Mouse (Mus musculus) heart, postnatal 0 days (tissue): ENCODE results near the gene Kmt5c.

ENCODE experiments used
- CTCF ChIP-seq: IDR thresholded peaks from 2 replicates; pipeline ENCODE4 v1.5.1; 2016; ENCODE audit warnings: antibody characterized with exemption, control low read depth, low read depth
- EP300 ChIP-seq: IDR thresholded peaks from 2 replicates; pipeline ENCODE4 v1.6.1; 2016; ENCODE audit warnings: antibody characterized with exemption, low read depth

- TF ChIP-seq CTCF (no peak), EP300 (no peak)
Observed at GRCm38 (mm10) chr7:4764946-4765710, 25.2 kb downstream of the Kmt5c start.
